Mouse (Mus musculus) liver, embryonic 14.5 days (tissue): ENCODE measurements around the gene Gm973.

ENCODE experiments used
- CTCF ChIP-seq: IDR thresholded peaks from 2 replicates; pipeline ENCODE4 v1.5.1; 2016; ENCODE audit warnings: antibody characterized with exemption, low read depth, control low read depth
- EP300 ChIP-seq: IDR thresholded peaks from 2 replicates; pipeline ENCODE4 v1.6.1; 2016; ENCODE audit warnings: antibody characterized with exemption, low read depth

GRCm38 (mm10) chr1:59488481-59488880 is 27.6 kb upstream of the Gm973 start:
- TF ChIP-seq CTCF, result no peak
- no peak for TF ChIP-seq EP300
